Mouse (Mus musculus): Measurements from ENCODE around the gene Pitpnm2.

Gene Pitpnm2

DNA sequence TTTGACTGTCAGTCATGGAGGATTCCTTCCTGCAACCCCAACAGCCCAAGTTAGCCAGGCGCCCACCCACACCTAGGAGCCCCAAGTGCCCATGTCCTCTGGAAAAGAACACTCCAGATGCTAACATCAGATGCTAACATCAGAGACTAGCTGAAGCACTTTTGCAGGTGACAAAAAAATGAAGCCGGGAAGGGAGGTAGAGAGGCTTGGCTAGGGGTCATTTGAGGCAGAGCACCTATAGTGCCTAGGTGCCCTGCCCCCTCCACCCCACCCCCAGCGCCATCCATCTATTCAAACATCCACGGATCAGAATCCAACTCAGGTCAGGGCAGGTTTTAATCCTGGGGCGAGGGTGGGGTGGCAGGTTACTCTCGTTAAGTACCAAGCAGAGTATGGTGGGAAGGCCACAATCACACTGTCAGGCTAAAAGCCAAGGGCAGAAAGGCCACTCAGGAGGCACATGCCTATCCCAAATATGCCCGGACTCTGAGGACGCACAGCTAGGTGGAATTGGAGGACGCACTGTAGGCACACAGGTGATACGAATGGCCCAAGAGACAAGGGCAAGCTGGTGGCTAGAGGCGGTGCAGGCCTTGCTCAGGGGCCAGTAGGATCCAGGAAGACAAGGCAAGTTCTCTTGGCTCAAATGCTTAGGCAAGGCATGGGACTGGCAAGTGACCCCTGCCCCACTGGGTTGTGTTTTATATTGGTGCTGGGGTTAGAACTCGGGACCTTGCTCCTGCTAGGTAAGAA is 155.5 kb downstream of the Pitpnm2 start:
- DNase-seq (ENCODE audit: low spot score in 2 of 2), result no peak

DNA sequence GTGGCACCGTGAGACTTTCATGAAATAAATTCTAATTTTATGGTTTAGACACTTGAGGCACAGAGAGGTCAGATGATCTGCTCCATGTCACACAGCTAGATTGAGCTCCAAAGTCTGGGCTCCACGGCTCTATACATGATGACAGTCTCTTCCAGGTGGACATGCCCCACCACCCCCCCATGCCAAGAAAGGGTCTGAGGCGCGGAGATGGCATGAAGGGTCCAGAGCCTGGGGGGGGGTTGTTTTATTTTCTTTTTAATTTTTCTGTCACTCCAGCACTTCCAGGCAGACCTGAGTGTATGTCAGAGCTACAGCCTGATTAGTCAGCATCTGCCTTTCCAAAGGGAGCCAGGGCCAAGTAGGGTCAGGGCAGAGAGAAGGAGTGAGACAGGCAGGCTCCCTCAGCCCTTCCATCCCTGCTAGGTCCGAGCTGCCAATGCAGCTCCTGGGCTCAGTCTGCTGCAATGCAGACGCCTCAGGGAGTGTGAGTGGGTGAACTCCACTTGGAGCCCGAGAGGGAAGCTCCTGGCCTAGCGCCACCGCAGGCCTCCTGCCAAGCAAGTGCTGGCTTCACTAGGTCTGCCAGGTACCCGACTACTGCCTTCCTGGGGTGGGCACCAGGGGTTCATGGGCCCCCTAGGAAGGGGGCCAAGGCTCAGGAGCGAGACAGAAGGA is 156.3 kb downstream of the Pitpnm2 start:
- no peak for DNase-seq (ENCODE audit: low spot score in 2 of 2)

DNA sequence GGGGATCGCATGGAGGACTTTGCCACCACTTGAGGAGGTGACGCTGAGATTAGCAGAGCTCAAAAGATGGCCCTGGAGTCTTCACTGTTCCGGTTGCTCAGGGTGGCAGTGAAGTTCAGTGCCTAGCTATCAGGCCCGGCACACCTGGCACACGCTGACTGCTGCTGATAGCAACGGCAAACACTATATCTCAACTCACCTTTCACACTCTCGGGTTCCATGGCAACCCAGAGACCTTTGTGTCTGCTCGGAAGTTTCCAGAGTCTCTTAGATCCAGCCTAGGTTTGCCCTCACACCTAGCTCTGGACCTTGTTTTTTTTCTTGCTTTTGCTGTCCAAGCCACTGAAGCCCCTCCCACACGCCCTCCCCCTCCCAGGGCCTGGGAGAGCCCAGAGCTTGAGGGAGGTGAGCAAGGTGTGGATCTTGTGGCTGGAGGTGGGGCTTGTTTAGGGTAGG is 157.6 kb downstream of the Pitpnm2 start:
- no peak for DNase-seq (ENCODE audit: low spot score in 2 of 2)

DNA sequence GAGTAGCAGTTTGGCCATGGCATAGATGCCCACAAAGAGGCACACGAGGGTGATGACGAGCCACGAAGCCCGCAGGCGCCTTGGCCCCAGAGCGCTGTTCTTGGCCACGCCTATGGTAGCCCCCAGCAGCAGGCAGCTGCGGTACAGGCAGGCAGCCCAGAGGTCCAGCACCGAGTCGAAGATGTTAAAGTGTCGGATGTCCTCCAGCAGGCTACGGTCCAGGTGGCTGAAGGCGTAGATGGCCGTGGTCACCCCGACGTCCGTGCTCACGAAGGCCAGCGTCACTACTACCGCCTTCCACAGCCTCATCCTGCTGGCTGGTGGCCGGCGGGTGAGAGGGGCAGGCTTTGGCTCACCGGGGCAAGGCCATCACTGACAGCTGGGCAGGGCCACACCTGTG is 159.7 kb downstream of the Pitpnm2 start:
- DNase-seq (ENCODE audit: low spot score in 2 of 2), result no peak

DNA sequence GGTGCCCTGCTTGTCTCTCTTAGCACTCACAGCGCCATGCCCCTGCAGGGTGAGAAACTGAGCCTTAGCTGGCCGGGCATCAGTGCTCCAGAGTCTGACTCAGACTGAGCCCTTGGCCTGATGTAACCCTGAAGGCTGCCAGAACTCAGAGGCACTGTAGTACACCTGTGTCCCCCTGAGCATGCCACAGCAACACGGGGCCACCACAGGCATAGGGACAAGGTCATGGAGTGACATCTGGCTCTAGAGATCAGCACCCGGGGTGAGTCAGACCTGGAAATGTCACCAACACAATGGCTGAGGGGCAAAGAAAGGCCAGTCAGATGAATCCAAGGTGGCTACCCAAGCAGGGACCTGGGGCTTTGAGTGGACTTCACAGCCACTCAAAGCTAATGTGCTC is 162.7 kb downstream of the Pitpnm2 start:
- no peak for DNase-seq (ENCODE audit: low spot score in 2 of 2)

DNA sequence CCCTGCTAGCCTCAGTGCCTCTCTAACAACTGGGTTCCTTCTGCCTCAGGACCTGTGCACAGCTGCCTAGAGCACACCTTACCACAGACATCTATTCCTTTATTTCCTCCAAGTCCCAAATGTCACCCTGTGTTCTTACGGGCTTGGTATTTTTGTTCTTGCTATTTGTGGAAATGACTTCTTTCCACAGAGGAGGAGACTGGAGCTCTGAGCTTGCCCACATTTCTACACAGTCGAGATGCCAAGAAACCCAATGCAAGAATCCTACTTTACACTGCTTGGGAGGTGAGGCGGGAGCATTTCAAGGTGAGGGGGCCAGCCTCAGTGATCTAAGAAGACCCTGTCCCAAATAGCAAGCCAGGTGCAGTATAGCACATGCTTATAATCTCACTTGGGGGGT is 164.0 kb downstream of the Pitpnm2 start:
- DNase-seq (ENCODE audit: low spot score in 2 of 2), result no peak

DNA sequence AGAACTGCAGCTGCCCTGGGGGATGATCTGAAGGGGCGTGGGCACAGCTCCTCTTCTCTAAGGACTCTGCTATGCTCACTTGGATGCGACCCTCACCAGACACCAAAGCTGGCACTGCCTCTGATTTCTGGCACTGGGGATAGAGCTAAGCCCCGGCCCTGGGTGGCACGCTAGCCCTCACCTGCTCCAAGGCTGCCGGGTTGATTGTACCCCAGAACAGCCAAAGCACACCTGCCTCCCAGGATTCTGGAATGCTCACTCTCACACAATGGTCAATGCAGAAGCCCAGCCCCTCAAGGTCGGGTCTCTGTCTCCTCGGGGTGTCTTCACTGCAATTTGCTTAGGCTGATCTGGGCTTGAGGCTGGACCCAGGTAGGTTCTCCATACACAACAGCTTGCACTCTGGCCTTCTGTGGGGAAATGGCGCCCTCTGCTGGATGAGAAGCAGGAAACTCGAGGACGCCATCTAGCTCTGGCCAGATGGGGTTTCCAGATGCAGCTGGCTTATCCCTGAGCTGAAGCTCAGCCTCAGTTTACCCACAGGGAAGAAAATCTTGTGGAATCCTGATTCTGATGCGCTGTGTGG is 164.9 kb downstream of the Pitpnm2 start:
- DNase-seq (ENCODE audit: low spot score in 2 of 2), result peak; percentile 78 to 81

DNA sequence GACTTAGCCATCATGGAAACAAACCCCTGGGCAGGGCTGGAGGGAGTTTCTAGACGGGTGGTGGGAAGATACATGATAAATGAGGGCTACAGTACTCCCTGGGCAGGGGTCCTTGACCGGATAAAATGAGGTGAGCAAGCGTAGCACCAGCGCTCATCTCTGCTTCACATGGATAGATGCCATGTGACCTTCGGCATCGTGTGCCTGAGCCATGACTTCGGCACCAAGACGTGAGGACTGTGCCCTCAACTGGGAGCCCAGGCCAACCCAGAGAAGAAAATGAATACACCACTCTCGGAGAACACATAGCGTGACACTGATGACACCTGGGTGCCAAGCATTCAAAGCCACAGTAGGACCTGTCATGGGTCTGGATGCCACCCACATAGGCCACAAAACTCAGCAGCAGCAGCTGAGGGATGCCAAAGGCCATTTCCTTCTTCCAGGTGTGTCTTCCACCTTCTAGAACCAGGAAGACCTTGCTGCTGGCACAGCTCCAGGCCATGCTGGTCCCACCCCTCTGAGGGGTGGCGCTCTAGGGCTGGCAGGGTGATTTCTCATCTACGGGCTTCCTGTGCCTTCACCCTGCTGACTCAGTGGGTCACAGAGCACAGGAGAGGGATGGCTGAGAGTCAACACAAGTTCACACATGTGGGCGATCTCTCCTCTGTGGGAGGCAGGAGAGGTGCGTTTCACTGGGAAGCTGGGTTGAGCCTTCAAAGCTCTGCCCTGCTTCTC is 165.5 kb downstream of the Pitpnm2 start:
- DNase-seq (ENCODE audit: low spot score in 2 of 2), result peak; percentile 73 to 84

DNA sequence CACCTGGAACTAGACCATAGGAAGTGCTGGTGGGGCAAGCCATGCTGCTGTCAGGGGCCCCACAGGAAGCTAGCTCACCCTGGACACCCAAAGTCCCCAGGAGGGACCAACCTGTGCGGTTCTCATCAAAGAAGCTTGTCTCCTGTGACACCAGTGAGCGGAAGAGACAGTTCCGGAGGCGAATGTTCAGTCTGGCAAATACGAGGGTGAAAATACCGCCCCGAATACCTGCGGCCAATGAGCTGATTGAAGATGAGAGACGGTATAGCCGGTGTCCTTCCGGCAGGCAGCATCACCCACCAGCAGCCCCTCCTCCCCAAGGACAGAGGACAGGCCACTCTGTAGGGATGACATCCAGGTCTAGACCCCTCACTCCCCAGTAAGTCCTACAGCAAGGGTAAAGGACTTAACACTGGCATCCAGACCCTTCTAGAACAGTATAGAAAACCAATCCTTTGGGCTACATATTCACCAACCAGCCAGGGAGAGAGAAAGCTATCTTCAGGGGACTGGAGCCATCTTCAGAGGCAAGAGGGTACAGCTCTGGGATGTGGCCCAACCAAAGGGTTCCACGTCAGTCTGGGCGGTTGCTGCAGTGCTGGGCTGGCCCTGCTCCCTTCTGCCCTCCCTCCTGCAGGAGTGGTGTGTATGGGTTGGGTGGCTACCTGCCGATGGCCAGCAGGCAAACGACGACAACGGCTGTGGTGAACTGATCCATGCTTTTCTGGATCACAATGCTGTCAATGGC is 166.4 kb downstream of the Pitpnm2 start:
- DNase-seq (ENCODE audit: low spot score in 2 of 2), result no peak

DNA sequence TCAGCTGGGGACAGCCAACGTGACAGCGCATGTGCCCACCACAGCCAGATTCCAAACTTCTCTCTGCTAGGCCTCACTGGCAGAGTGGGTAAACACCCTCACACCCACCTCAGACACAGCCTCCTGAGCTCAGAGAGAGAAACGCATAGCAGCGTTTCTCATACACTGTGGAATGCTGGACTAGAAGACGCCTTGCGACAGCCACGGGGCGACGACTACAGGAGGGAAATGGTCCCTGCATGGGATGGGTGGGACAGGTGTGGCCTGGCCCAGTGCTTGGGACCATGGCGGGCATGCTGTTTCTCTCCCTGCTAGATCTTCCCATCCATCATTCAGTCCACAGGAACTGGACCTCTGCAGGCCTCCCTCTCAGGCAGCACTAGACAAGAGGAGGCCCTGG is 167.1 kb downstream of the Pitpnm2 start:
- no peak for DNase-seq (ENCODE audit: low spot score in 2 of 2)

DNA sequence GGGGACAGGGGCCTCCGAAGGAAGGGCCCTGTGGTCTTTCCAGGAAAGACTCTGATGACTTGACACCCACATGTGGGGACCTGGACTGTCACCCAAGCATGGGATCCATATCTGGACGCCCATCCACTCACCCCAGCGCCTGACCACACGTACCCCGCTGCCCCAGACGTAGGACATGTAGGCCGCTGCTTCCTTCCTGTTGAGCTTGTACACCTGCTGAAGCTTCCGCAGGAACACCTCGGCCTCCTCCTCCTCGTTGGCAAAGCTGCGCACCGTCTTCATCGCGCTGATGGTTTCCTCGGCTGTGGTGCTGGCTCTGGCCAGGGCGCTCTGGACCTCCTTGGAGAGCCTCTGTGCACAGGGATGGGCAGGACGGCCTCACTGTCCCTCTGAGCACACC is 169.7 kb downstream of the Pitpnm2 start:
- no peak for DNase-seq (ENCODE audit: low spot score in 2 of 2)

DNA sequence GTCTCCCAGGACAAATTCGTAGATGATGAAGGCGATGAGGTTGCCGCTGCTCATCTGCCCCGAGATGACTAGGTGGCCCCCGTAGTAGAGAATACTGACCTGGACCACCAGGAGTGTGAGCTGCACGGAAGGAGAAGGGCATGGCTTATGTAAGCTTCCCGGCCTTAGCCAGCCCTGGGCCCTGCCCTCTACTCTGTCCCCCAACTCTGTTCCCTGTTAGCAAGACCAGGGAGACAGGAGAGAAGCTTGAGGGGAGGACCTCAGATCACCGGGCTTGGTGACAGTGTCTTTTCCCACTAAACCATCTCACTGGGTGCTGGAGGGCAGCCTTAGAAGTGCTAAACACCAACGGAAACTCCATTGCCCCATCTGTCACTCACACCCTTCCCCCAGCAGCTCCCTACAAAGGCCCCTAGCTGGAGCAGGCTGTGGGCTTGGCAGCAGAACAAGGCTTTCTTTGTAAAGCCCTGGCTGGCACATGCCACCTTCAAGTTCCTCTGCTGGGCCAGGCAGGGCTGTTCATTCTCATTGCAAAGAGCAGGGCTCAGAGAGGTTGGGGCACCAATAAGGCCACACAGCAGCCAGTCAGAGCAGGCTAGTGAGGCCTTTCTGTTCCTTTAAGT is 170.7 kb downstream of the Pitpnm2 start:
- no peak for DNase-seq (ENCODE audit: low spot score in 2 of 2)

DNA sequence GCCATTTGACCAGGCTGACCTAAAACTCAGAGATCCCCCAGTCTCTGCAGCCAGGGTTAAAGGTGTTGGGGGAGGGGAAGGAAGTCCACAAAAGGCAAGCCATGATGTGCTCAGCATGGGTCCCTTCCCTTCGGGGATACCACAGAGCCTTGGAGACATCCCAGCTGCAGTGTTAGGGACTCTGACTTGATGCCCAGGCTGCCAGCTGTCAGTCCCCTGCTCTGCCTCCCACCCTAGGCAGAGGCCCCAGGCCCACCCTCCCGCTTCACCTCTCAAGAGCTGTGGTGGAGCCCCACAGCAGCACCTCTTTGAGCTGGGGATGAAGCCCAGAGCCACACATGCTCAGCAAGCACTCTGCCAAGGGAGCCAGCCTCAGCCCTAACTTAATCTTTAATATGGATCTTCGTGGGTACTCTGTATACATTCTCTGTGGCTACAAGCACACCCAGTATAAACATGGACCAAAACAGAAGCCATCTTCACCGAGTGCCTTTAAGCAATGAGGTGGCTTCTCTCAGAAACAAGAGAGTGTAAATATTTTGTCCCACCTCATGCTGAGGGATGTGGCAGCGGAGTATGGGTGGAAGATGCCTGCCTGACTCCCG is 171.6 kb downstream of the Pitpnm2 start:
- DNase-seq (ENCODE audit: low spot score in 2 of 2), result no peak

DNA sequence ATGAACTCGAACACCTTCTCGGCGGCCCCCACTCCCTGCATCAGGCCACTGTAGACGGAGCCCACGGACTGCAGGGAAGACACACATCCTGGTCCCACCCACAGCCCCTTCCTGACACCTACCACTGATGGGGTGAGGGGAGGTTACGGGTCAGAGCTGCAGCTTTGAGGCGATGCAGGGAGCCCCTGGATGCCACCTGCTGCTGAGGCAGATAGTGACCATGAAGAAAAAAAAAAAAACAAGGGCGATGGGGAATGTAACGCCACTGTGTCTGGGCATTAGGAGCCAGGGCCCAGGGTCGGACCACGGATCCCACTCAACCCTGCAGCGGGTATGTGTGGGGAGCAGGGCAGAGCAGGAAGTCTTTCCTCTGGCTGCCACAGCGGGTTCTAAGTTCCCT is 172.3 kb downstream of the Pitpnm2 start:
- DNase-seq (ENCODE audit: low spot score in 2 of 2), result no peak

DNA sequence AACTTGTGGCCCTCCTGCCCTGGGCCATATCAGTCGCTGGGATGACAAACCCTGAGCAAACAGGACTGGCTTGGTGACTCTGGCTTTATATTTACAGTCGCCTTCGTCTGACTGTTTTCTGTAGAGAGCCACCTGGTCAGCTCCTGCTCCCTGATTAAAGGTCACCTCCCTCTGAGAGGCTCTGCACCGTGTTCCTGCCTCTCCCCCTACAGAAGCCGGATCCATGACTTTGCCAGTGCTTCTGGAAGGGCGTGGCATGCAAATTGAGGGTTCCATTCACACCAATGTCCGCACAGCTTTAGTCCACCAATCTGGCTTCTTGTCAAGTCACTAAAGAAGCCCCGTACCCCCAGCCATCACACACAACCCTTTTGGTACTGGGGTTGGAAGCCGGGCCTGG is 173.0 kb downstream of the Pitpnm2 start:
- DNase-seq (ENCODE audit: low spot score in 2 of 2), result no peak

DNA sequence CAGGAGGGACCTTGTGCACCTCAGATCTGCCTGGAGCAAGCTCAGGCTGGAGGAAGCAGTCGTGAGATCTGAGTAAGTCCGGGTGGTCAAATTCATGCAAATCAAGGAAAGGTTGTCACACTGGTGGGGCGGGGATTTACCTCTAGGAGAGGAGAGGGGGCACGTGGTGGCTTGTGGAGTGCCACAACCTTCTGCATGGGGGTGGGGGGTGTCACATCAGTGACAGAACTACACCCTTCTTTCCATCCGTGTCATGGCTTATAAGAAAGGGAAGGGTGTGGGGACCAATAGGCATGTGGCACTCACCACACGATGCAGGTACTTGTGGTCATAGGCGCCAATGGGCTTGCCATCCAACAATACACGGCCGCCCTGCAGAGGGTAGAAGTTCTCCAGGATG is 173.8 kb downstream of the Pitpnm2 start:
- DNase-seq (ENCODE audit: low spot score in 2 of 2), result no peak

DNA sequence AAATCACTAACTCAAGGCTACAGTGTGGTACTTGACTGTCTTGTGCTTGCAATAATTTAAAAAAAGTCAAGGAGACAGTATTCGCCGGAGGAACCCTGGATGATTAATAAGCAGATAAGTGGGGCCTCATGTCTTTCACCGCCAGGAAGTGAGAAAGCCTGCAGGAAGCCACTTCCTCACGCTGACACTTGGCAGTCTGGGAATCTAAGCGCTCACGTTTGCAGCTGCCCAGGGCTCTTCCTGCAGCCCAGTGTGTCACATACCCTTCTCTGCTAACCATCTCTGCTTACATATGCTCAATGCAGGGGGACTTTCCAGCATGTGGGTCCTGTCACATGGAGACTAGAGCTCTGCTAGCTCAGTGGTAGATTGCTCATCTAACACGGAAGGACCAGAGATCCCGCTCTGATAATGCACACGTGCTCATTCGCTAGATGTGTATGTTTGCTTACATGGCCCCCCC is 174.7 kb downstream of the Pitpnm2 start:
- no peak for DNase-seq (ENCODE audit: low spot score in 2 of 2)

DNA sequence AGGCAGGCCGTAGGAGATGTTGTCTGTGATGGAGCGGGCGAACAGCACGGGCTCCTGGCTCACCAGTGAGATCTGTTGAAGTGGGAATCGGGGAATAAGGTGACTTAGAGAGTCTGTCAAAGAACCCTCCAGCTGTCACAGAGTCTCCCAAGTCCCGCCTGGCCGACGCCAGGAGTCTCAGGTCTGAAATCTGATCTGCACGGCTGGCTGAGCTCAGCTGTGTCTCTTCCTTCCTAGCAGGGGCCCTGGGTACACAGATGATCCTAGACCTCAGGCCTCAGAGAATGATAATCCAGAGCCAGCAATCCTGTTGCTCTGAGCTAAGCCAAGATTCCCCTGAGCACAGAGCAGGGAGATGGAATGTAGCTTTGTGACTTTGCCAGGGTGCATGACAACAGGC is 175.9 kb downstream of the Pitpnm2 start:
- DNase-seq (ENCODE audit: low spot score in 2 of 2), result no peak

DNA sequence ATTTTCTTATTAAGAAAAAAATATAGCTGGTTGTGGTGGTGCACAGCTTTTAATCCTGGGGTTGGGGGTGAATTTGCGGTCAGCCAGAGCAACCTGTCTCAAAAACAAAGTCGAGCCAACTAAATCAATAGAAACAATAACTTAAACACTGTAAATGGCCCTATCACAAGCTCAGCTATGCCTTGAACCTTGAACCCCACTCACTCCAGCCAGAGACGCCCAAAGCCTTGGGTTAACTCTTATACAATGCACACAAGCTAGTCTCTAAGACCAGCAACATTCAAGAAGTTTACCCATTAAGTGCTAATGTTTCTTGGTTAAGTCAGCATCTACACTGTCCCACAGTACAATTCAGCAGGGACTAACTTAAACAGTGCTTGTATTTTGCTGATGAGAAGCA is 179.9 kb downstream of the Pitpnm2 start:
- no peak for DNase-seq (ENCODE audit: low spot score in 2 of 2)
